Mouse (Mus musculus): ENCODE data around the gene Gripap1. TPM values are rescaled to one million over a fixed set of nuclear protein-coding genes. Genes with fewer than 3 reads are reported as not detected.
"Not testable (repeated sequence)": the region's sequence is repeated elsewhere in the genome, so short reads cannot be mapped to it uniquely, and the experiment has no call there.

Gene Gripap1
- 26.7 and 27.3 TPM in 2 replicates for polyA plus RNA-seq (2015; fragmentation: Nextera tagmentation; extraction: Ambion mirVana)

DNA sequence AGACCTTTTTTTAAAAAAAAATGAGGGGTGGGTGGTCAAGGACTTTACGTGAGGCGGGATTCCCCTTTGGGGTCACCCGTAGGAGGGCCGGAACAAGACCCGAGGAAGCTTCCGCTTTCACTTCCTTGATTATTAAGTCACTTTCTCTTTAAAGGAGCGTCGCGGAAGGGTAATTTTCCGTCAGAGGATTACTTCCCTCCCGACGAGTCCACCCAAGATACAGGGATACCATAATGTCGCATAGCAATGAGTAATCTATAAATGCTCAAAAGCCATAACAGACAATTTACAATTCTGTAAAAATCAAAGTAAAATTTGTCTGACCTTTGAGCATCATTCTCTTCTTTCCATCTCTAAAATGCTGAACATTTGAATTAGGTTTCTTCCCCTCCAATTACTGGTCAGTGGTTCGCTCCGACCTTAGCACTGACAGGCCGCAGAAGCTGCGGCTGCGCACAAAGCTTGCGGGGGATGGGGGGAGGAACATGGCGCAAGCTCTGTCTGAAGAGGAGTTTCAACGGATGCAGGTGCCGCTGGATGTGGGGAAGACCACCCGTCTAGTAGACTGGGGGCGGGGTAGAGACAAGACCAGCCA, at the start of gene Gripap1:
Gripap1 (plus strand) TSS at position 224 of the 595 bp plus-strand sequence.
- WGBS: 9% methylated on average over 24 of the region's 24 CpGs
- ATAC-seq (ENCODE audit: extremely low read depth, insufficient number of reproducible peaks, low FRiP score, low TSS enrichment): peak; percentile 58; the same call in 1 of the 2 replicates
- H3K27ac ChIP-seq (replicated peaks): no peak within 1 kb of the TSS

DNA sequence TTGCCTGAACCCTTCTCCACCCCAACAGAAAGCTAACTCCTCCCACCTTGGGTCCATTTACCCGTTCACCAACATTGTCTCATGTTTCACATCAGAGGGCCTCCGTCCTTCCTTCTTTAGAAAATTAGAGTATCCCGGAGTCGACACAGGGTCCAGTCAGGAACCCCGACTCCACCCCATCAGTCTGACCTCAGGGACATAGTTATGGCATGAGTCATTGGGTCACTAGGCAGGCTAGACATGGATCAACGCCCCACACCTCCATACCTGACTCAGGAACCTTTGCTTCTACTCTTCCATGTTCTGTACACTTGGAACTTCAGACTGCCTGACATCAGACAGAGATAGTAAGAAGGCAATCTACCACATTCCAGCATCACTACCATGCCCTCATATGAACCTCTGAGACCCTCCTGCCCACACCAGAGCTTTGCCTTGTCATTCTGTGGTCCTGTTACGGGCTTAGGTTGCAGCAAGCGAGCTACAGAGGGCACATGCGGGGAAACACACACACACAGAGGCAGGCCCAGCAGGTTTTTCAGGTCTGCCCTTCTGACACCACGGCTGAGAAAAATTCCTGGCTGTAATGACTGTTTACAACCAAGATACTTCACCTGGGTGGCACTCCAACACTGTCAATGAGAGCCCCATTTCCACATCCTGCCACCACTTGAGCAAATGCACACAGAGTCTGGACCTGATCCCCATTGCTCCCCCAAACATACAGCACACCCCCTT, 49.3 kb upstream of the Gripap1 start:
- Histone ChIP-seq H3K9me3 (no peaks in the 10 kb centered on the region), H3K36me3 (no peaks in the 10 kb centered on the region), H3K9ac (no peak overlapping the region), H3K27me3 (replicated peaks) (no peaks in the 10 kb centered on the region), H3K4me2 (no peak overlapping the region), H3K4me1 (peaks cover 5% of the 10 kb centered on the region; the same call in 1 of the 2 replicates), H3K4me3 (no peak overlapping the region), H3K27ac (replicated peaks) (no peak overlapping the region)
- no peak for ATAC-seq (ENCODE audit: extremely low read depth, insufficient number of reproducible peaks, low FRiP score, low TSS enrichment)
- 43% methylated on average over 10 of the region's 10 CpGs for WGBS

More for the DNA sequence above, at the start of gene Gripap1:
- Histone ChIP-seq H3K9ac (peak within 1 kb of the TSS; percentile 81), H3K27me3 (replicated peaks) (no peaks in the 10 kb centered on the region), H3K4me1 (peaks cover 6% of the 10 kb centered on the region; the same call in 1 of the 2 replicates), H3K4me3 (peak within 1 kb of the TSS; percentile 67), H3K36me3 (peaks cover 10% of the 10 kb centered on the region; the same call in 1 of the 2 replicates), H3K4me2 (peak within 1 kb of the TSS; percentile 70), H3K9me3 (no peaks in the 10 kb centered on the region)

DNA sequence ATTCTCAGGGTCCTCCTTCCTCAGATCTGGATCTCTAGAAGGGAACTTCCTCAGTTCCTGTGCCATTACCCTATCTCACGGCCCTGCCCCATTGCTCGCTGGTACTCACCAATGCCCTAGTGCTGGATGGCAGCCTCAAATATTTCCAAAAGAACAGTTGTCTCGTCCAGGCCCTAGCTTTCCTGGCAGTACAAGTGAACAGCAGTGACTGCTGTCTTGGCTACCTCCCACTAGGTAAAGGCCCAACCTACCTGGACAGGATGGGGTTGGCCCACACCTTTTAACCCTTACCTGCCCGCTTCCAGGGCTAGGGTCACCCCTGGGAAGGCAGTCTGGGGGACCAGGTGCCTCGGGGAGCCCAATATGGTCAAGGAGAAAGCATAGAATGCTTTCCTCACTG, 48.5 kb upstream of the Gripap1 start:
- Histone ChIP-seq H3K9ac (no peak overlapping the region), H3K27ac (replicated peaks) (no peak overlapping the region), H3K36me3 (no peaks in the 10 kb centered on the region), H3K9me3 (no peaks in the 10 kb centered on the region), H3K27me3 (replicated peaks) (no peaks in the 10 kb centered on the region), H3K4me3 (no peak overlapping the region), H3K4me2 (no peak overlapping the region), H3K4me1 (peaks cover 5% of the 10 kb centered on the region; the same call in 1 of the 2 replicates)
- no peak for ATAC-seq (ENCODE audit: extremely low read depth, insufficient number of reproducible peaks, low FRiP score, low TSS enrichment)
- WGBS: 58% methylated on average over 5 of the region's 5 CpGs

GRCm38 (mm10) chrX:7743470-7743869, 46.1 kb upstream of the Gripap1 start:
- H3K4me1 ChIP-seq: peaks cover 5% of the 10 kb centered on the region; the same call in 1 of the 2 replicates
- no peak overlapping the region for H3K4me2 ChIP-seq

GRCm38 (mm10) chrX:7744940-7745339, 44.6 kb upstream of the Gripap1 start:
- ATAC-seq (ENCODE audit: extremely low read depth, insufficient number of reproducible peaks, low FRiP score, low TSS enrichment): no peak
- Histone ChIP-seq H3K4me3 (no peak overlapping the region), H3K9me3 (no peaks in the 10 kb centered on the region), H3K27ac (replicated peaks) (no peak overlapping the region), H3K9ac (no peak overlapping the region), H3K4me2 (no peak overlapping the region), H3K36me3 (no peaks in the 10 kb centered on the region), H3K27me3 (replicated peaks) (no peaks in the 10 kb centered on the region), H3K4me1 (peaks cover 5% of the 10 kb centered on the region; the same call in 1 of the 2 replicates)
- WGBS: 48% methylated on average over 1 of the region's 1 CpGs

More at GRCm38 (mm10) chrX:7743470-7743869, 46.1 kb upstream of the Gripap1 start:
- H3K27ac ChIP-seq (replicated peaks): no peak overlapping the region
- H3K27me3 ChIP-seq (replicated peaks): no peaks in the 10 kb centered on the region
- no peak overlapping the region for H3K9ac ChIP-seq
- H3K4me3 ChIP-seq: no peak overlapping the region
- no peaks in the 10 kb centered on the region for H3K9me3 ChIP-seq
- WGBS: 52% methylated on average over 5 of the region's 5 CpGs
- no peaks in the 10 kb centered on the region for H3K36me3 ChIP-seq
- ATAC-seq (ENCODE audit: extremely low read depth, insufficient number of reproducible peaks, low FRiP score, low TSS enrichment): no peak

DNA sequence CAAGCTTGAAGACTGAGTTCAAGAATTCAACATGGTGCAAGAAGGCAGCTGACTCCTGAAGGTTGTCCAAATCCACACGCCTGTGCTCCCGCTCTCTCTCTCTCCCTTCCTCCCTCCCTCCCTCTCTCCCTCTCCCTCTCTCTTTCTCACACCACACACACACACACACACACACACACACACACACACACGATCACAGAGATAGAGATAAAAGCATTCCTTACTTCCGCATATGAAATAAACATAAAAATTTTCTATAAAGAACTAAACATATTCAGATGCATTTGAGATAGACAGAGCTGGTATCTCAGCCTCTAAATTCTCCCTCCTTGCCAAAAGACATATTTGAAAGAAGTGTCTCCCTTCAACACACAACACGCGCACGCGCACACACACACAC, 44.1 kb upstream of the Gripap1 start:
- no peak overlapping the region for H3K9ac ChIP-seq
- H3K4me1 ChIP-seq: 0 out of 2 replicates have a peak, but pooled peaks cover under 1% of the 10 kb centered on the region
- no peak overlapping the region for H3K4me3 ChIP-seq
- 83% methylated on average over 8 of the region's 8 CpGs for WGBS
- ATAC-seq (ENCODE audit: extremely low read depth, insufficient number of reproducible peaks, low FRiP score, low TSS enrichment): no peak
- no peak overlapping the region for H3K4me2 ChIP-seq
- H3K27me3 ChIP-seq (replicated peaks): no peaks in the 10 kb centered on the region
- H3K36me3 ChIP-seq: no peaks in the 10 kb centered on the region
- H3K27ac ChIP-seq (replicated peaks): no peak overlapping the region
- H3K9me3 ChIP-seq: no peaks in the 10 kb centered on the region

DNA sequence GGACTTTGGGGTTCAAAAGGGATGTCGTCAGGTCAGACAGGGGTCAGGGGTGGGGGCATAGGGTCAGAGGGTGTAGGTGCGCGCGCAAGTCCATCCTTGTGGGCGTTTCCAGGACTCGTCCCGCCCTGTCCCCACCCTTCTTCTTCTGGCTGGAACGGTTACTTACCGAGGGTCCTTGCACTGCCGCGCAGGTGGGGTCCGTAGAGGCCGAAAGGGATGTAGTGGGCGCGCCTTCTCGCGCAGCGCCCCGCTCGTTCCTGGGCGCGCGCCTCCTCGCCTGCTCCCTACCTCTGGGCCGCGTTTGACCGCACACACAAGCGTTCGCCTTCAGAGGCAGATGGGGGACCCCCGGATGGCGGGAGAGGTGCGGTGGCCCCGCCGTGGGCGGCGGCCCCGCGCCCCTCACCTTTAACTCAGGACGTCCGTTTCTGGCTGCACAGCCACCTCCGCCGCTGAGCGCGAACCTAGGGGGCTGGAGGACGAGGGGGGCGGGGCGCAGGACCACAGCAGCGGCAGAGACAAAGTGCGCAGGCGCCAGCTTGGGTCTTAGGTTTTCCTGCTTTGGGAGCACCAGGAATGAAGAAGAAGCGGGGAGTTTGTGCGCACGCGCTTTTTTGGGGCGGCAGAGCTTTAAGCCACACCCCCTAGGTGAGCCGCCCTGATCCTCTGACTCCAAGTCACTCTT, 39.0 kb upstream of the Gripap1 start, which contains the start of gene Ccdc120:
Ccdc120 (minus strand) TSS at position 474 of the 685 bp plus-strand sequence.
- Histone ChIP-seq H3K4me3 (peak within 1 kb of the TSS; percentile 71), H3K27ac (replicated peaks) (no peak within 1 kb of the TSS), H3K36me3 (no peaks in the 10 kb centered on the region), H3K9ac (peak within 1 kb of the TSS; percentile 82), H3K27me3 (replicated peaks) (no peaks in the 10 kb centered on the region), H3K9me3 (no peaks in the 10 kb centered on the region), H3K4me1 (no peaks in the 10 kb centered on the region), H3K4me2 (peak within 1 kb of the TSS; percentile 70)
- 0 out of 2 replicates have a peak, but pooled peaks have one; percentile 42 for ATAC-seq (ENCODE audit: extremely low read depth, insufficient number of reproducible peaks, low FRiP score, low TSS enrichment)
- 7% methylated on average over 37 of the region's 56 CpGs for WGBS

DNA sequence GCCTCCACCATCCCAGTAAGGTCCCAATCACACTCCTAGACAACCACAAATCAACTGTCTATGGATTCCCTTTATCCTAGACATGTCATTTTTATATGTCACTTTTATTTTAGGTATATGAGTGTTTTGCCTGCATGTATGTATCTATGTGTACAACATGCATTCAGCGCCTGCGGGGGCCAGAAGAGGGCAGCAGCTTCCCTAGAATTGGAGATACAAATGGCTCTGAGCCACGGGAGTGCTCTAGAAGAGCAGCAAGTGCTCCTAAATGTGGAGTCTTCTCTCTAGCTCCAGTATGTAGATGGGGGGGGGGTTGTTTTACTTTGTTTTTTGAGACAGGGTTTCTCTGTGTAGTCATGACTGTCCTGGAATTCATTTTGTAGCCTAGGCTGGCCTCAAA, 35.9 kb upstream of the Gripap1 start:
- not testable (repeated sequence) for H3K4me1 ChIP-seq; H3K27me3 ChIP-seq (replicated peaks); H3K4me2 ChIP-seq; H3K9ac ChIP-seq; H3K9me3 ChIP-seq; H3K36me3 ChIP-seq; H3K27ac ChIP-seq (replicated peaks); ATAC-seq (ENCODE audit: extremely low read depth, insufficient number of reproducible peaks, low FRiP score, low TSS enrichment); H3K4me3 ChIP-seq
- 6% methylated on average over 3 of the region's 3 CpGs for WGBS

DNA sequence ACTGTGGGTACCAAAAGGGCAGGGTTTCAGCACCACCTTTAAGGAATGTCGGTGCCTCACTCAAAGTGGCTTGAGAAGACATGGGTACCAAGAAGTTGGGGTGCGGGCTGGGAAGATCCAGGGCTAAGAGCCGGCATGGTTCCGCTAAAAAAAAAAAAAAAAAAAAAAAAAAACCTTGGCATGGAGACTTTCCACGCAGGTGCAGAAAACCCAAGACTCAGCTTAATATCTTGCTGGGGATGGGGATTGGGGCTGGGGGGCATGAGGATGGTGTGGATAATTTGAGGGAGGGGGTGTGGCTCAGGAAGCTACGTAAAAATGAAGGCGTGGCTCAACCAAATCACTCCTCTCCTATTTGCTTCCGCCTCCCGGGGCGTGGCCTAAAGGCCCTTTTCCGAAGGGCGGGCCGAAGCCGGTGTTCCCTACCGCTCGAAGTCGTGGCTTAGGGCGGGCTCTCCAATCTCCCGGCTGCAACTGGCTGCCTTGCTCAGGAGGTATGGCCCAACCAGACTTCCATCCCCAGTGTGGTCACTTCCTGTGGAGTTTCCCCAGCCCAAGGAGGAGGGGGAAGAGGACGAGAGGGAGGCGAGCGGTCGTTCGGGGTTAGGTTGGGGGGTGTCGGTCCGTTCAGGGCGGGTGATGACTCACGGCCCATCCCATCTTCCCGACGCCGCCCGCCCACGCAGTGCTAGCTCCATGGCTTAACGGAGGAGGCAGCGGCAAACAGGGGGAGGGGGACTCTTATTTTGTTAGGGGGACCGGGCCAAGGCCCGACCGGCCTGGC, 27.2 kb upstream of the Gripap1 start, which contains the start of gene Tfe3:
Tfe3 (plus strand) TSS at position 424 of the 784 bp plus-strand sequence.
- H3K9me3 ChIP-seq: no peaks in the 10 kb centered on the region
- H3K27ac ChIP-seq (replicated peaks): peak within 1 kb of the TSS; percentile 84
- WGBS: 16% methylated on average over 38 of the region's 38 CpGs
- peak; percentile 92 for ATAC-seq (ENCODE audit: extremely low read depth, insufficient number of reproducible peaks, low FRiP score, low TSS enrichment)
- peak within 1 kb of the TSS; percentile 76 for H3K4me3 ChIP-seq
- peak within 1 kb of the TSS; percentile 89 for H3K9ac ChIP-seq
- peaks cover 22% of the 10 kb centered on the region for H3K4me1 ChIP-seq
- H3K27me3 ChIP-seq (replicated peaks): no peaks in the 10 kb centered on the region
- H3K36me3 ChIP-seq: peaks cover 13% of the 10 kb centered on the region
- peak within 1 kb of the TSS; percentile 75 for H3K4me2 ChIP-seq

- 11% methylated on average over 21 of the region's 21 CpGs for WGBS
- Histone ChIP-seq H3K27ac (replicated peaks) (peak overlapping the region; percentile 84), H3K9ac (peak overlapping the region; percentile 89), H3K36me3 (peaks cover 18% of the 10 kb centered on the region), H3K4me2 (peak overlapping the region; percentile 75), H3K27me3 (replicated peaks) (no peaks in the 10 kb centered on the region), H3K9me3 (no peaks in the 10 kb centered on the region), H3K4me1 (peaks cover 22% of the 10 kb centered on the region), H3K4me3 (peak overlapping the region; percentile 76)
- ATAC-seq (ENCODE audit: extremely low read depth, insufficient number of reproducible peaks, low FRiP score, low TSS enrichment): peak; percentile 3; the same call in 1 of the 2 replicates
Measured at GRCm38 (mm10) chrX:7762921-7763197, 26.7 kb upstream of the Gripap1 start.

Measured in heart, embryonic 13.5 days (tissue).